Mouse (Mus musculus) cortical plate, adult 2 months (tissue): Measurements from ENCODE around the gene Vps72.

Source experiments
- CTCF ChIP-seq: fragments of 200-500 bp; IDR thresholded peaks from 2 replicates; pipeline ENCODE4 v1.5.1; 2011; ENCODE audit warnings: mild to moderate bottlenecking, control low read depth, low read length; ENCODE audit not compliant: insufficient read depth; ENCODE audit errors: extremely low read depth
- POLR2A ChIP-seq: fragments of 200-500 bp; IDR thresholded peaks from 2 replicates; pipeline ENCODE4 v1.6.1; 2011; ENCODE audit warnings: mild to moderate bottlenecking, low read length, control low read depth; ENCODE audit not compliant: insufficient read depth; ENCODE audit errors: extremely low read depth

DNA sequence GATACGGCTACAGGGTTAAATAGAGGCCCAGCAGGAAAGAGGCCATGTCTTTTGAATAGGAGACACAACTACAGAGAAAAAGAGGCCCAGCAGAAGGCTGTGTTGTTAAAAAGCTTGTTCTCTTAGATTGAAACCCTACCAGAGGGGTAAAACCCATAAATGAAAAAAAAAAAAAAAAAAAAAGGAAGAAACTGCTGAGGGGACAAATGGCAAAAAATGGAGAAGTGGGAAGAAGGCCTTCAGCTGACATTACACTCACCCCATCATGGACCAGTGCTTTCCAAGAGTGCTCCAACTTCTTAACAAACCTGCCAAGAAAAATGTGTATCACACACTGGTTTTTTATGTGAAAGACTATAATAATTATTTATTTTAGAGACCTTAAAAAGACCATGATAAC is 45.3 kb upstream of the Vps72 start:
- TF ChIP-seq CTCF (no peak), POLR2A (no peak)
